Mouse (Mus musculus) CD4-positive helper T cell, adult 2 months (primary cell): ENCODE measurements around the gene Nol12.

Source experiments
- DNase-seq: peaks from one replicate; pipeline ENCODE4 v3.0.0-alpha.2; 2012; ENCODE audit warnings: low read depth, missing footprints, low spot score

The Nol12 gene

DNA sequence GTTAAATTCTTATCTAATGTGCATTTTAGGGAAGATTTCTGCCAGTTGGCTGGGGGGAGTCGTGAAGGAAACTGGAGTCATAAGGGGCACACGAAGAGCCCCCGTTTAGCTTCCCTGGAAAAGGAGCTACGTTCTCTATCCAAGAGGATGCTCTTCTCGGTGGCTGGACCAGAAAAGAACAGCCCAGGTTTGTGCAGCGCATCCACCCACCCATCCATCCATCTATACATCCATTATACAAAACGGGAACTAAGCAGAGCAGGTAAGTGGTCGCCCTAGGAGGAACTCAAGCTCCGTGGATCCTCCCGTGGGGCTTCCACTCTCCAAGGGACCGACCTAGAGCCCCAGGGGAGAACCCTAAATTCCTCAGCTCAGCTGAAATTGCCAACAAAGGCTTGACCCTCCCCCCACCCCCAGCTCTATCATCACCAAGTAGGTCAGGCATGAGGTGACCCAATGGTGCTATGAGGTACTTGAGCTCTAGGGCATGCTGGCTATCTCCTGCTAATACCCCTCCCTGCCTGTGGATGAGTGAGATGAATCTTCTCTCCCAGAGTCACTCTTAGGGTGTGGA lies 13.5 kb downstream of the Nol12 start:
- no peak for DNase-seq

- DNase-seq: no peak
Measured at GRCm38 (mm10) chr15:78948883-78949282, 14.2 kb downstream of the Nol12 start.

- no peak for DNase-seq
Measured at GRCm38 (mm10) chr15:78955663-78956062, 20.9 kb downstream of the Nol12 start.

DNA sequence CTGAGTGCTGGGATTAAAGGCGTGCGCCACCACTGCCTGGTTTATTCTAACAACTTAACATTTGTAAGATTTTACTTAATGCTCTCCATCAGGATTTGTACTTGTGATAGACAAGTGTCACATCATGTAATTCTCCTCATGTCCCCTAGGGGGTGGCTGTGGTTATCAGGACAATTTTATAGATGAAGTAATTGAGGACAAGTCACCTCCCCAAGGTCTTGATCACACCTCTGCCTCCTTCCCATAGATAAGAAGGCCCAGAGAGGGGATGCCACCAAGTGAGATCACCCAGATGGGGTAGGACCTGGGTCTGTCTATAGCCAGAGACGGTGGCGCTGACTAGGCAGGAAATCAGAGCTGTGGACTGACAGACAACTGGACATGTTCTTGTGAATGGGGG lies 21.6 kb downstream of the Nol12 start:
- DNase-seq: peak; percentile 56

DNA sequence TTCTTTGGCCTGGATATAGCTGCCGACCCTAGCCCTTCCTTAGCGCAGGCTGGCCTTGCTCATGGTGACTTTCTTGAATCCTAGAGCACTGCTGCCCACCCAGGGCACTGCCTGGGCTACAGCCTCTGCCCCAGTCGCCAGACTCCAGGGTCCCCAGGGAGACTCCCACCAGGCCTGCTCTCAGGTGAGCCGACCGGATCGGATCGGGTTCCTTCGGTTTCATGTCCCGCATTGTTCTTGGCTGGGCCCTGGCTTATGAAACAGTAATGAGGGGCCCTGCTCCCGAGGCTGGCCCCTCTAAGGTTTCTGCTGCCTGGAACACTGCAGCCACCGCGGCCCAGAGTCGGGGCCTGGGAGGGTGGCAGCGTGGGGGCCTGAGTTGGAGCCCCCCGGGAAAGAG lies 22.3 kb downstream of the Nol12 start:
- DNase-seq: no peak

DNA sequence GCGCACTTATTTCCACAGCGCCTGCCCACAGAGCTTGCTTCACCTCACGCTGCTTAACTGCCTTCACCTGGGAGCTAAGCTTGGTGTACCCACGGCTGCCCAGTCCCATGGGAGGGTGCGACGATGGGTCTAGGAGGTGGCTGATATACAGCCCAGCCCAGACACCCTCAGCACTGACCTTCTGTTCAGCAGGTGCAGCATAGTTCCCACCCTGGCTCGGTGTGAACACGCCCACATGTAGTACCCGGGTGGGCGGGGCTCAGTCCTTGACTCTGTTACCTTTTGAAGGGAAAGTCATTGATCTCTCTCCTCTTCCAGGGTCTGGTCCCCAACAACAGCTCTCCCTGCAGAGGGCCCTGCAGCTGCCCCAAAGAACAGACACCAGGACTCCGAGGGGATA lies 24.8 kb downstream of the Nol12 start:
- no peak for DNase-seq

GRCm38 (mm10) chr15:78960088-78960487 lies 25.4 kb downstream of the Nol12 start:
- no peak for DNase-seq

DNA sequence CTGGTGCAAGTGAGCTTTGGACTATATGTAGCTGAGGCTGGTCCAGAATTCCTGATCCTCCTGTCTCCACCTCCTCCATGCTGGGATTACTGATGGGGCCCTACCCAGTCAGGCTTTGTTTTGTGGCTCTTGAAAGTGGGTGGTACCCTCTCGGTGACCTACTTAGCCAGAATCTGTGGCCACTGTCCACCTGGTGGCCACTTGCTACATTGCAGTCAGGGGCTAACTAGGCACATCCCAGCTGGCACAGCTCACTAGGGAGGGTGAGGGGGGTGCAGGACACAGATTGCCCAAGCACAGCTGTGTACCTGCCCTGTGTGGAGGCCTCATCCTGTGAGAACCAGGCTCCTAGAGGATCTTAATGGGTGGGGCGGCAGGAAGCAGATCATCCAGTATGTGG lies 28.2 kb downstream of the Nol12 start:
- DNase-seq: peak; percentile 60

DNA sequence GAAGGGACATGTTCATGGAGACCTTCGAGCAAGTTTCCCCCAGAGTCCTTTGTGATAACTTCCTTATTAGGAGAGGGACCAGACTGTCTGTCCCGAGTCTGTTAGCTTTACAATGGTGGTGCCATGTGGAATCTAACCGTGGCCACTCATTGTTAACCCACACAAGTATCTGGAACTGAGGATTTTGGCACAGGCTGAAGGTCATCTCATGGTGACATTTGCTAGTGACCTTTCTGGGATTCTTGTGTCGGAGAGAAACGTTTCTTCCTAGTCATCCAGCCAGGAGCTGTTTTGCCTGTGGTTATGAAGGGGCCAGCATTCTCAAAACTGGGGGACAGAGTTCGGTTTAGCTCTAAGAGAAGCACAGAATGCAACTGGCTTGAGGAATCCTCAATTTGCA lies 36.9 kb downstream of the Nol12 start:
- no peak for DNase-seq

DNA sequence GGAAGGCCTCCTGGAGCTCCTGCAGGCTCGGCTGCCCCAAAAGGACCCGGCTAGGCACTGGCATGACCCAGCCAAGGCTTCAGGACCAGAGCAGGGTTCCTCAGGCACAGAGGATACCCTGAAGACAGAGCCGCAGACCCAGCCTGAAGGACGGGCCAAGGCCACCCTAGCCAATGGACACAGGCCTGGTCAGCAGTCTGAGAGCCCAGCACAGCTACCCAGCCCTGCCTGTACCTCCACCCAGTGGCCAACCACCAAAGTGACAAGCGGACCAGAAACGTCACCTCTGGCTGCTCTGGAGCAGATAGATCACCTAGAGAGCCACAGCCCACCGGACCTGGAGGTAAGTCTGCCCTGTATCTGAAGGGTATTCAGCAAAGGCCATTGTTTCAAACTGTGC lies 39.2 kb downstream of the Nol12 start:
- no peak for DNase-seq

DNA sequence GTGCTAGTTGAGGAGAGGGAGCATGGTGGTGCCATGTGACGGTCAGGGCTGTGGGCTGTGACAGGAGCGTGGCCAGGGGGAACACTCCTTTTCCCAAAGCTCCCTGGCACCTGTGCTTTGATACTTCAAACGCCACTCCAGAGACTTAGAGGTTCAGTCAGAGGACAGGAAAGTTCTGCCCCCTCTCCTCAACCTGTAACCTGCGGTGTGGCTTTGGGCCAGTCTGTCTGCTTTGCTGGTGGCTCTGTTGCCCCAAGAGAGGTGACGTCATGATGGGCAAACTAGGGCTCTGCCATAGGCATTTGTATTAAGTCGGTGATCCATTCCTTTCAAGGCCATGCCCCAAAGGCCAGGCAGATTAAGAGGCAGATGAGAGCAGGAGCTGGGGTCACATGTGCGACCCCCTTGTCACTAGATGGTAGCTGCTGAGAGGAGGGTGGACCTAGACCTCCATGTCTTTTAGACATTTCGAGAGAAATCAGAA lies 43.0 kb downstream of the Nol12 start:
- no peak for DNase-seq

- DNase-seq: no peak
Measured at GRCm38 (mm10) chr15:78978875-78979274, 44.1 kb downstream of the Nol12 start.

DNA sequence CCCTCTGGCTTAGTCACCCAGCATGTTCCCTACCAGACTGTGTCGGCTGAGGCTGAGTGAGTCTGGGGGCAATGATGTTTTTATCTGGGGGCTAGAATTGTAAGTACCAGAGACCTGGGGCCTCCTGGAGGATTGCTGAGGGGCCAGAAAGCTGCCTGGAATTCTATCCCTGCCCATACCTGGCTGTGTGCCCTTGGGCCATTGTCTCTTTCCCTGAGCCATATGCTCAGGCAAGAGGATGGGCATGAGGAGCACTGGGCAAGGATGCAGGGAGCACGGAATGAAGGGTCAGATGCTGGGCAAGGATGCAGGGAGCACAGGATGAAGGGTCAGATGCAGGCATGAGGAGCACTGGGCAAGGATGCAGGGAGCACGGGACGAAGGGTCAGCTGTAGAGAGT lies 45.4 kb downstream of the Nol12 start:
- DNase-seq: no peak

DNA sequence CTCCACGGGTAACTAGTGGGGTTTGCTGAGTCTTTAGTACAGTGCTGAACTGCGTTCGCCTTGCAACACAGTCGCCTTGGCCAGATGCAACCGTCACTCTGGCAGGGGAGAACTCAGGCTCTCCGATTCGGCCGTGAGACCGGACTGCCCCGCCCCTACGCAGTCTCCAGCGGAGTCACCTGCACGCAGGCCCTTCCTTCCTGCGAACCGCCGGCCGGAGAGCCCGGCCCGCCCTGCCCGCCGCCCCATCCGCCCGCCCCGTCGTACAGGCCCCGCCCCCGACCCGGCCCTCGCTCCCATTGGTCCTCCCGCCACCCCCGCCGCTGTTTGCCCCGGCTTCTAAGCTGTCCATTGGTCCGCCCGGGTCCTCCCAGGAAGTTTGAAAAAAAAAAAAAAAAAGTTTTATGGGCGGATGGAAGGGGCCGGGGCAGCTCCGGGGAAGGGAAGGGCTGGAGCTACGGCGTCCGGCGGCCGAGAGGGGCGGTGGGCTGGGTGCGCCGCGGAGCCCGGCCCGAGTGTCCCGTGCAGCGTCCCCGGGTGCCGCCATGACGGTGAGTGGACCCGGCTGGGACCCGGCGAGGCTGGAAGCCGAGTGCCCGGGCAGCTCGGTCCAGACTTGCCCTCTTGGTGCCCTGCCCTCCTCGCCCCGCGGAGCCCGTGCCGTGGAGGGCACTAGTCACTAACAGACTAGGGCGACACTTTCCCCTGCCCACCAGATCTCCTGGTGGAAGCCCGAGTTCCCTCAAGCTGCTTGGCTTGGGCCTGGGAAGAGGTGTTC lies 48.1 kb downstream of the Nol12 start:
- DNase-seq: peak; percentile 91

DNA sequence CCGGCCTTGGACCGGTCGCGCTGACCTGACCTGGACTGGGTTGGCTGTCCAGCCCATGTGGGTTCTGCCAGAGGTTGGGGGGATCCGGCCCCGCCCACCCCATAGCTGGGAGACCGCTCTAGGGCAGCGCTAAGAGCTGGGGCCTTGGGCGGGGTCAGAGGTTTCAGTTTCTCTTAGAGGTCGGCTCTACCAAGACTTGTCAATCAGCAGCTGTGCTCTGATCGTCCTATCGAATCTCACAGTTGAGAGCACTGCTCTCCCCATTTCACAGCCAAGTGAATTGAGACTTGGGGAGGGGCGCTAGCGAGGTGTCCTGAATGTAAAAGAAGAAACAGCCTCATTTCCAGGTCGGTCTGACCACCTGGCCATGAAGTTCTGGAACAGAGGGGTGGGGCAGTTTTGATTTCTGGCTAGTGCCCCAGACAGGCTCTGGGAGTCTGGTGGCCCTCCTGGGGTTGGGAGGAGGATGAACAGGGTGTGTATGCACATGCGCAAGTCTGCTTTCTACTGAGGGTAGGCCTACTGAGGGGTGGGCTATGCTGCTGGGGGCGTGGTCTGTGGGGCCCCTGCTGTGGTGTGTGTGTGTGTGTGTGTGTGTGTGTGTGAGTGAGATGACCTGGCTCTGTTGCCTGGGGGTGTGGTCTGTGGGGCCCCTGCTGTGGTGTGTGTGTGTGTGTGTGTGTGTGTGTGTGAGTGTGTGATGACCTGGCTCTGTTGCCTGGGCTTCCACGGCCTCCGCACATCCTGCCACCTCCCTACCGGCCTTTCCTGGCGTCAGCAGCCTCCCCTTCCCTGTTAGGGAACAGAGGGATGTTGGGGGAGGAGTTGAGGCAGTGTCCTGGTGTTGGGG lies 48.9 kb downstream of the Nol12 start:
- peak; percentile 86 for DNase-seq

DNA sequence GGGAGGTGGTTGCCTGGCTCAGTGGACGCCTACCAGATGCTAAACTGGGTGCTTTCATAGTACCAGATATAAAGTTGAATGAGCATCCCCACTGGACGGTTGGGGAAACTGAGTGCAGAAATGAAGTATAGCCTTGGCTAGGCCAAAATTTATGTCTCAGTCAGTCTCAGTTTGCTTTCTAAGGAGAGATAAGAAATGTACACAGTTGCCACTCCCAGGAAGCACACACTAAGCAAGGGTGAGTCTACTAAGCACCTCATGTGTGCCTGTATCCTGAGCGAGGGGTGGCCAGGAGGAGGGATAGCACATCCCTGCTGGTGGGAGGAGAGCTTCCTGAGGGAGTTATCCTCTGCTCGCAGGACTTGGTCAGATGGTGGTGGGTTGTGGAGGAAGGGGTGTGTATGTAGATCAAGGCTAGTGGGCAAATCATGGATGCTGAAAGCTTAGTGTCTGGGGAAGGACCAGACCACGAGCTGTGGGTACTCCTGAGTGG lies 49.6 kb downstream of the Nol12 start:
- no peak for DNase-seq

DNA sequence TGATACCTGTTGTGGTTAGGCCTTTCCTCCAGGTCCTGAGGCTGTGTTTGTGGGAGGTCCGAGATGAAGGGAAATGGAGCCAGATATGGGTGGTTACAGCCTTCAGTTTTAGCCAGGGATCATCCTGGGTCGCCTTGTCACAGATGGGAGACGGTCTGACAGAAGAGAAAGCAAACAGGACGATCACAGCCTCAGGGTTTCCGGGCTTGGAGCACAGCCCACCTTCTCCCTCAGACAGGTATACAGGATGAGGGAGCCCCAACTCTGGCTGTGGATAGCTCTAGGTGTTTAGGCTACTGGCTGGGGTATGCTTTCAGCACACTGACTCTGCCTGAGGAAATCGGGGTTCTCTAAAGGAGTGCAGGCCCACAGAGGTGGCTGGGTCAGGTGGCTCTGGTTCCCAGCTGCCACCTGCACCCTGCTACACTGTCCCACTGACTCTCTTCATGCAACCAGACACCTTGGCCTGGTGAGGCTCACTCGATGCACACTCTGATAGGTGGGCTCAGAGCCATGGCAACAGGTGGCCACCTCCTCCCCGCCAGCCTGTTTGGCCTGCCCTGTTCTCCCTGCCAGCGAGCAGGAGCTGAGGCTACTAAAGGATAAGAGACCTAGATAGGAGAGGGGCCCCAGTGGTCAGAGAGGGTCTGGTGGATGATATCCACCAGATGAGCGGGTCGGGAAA lies 51.9 kb downstream of the Nol12 start:
- DNase-seq: no peak

GRCm38 (mm10) chr15:78988499-78988971 lies 53.8 kb downstream of the Nol12 start:
- no peak for DNase-seq

DNA sequence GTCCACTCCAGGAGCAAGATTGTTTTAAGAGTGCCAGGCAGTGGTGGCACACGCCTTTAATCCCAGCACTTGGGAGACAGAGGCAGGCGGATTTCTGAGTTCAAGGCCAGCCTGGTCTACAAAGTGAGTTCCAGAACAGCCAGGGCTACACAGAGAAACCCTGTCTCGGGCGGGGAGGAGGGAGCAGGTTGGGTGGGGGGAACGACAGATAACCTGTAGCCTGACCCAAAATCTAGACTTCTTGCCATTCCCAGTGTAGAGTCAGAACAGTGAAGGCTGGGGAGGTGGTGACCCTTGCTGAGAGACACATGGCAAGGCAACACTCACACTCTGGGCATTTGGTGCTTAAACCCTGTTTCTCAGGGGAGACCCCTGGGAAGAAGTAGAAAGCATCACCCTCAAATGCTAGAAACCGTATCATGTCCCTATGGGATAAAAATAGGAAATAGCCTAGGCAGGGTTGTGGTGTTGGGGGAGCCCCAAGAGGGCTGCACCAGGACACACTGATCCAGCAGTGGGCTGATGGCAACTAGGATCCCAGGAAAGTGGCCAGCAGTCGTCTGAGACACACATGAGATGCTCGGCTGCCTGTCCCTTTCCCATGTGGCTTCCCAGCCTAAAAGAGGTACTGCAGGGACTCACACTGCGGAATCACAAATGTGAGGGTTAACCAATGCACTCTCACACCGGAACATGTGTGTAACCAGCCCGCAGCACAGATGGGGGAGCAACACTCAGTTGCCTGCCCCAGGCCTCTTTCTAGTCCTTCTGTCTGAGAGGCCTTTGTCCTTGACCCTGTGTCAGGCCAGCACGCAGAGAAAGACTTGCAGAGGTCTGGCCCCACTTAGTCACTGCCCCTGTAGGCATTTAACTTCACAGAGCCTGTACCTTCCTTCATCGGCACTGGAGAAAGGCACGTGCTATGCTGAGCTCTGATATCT lies 54.7 kb downstream of the Nol12 start:
- DNase-seq: no peak

GRCm38 (mm10) chr15:78990093-78990463 lies 55.3 kb downstream of the Nol12 start:
- DNase-seq: no peak
